Mouse (Mus musculus): Measurements from ENCODE around the gene Ift122. TPM values are rescaled to one million over a fixed set of nuclear protein-coding genes. Genes with fewer than 3 reads are reported as not detected.
"Not testable (repeated sequence)": the region's sequence is repeated elsewhere in the genome, so short reads cannot be mapped to it uniquely, and the experiment has no call there.

Gene Ift122
- polyA plus RNA-seq, 1 experiment from 2014 or later = 36.8 TPM

DNA sequence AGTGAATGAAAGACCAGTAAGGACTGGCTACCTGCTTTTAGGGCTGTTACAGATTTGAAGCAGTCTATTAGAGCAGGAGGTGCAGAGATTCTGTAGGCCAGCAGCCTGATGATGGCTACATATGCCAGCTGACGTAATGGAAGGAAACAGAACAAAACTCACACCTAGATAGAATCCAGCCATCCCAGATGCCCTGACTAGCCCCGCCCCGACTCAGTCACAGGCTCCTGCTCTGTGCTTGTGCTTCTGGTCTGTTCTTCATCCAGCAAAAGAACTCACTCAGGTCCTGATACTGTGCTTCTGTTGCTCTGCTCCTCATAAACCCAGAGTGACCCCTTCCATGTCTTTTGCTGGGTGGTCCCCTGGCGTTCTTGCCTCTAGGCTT, 3.1 kb downstream of the Ift122 start:
- no peak overlapping the region for H3K27ac ChIP-seq (ENCODE audit: low read length)
- H3K4me3 ChIP-seq (ENCODE audit: low read depth, low read length) = no peak overlapping the region
- no peak for ATAC-seq
- 76% methylated on average over 4 of the region's 4 CpGs for WGBS
- no peak overlapping the region for H3K9ac ChIP-seq (ENCODE audit: low read depth, low read length)
- H3K9me3 ChIP-seq (replicated peaks; ENCODE audit: control insufficient read depth, low read length, poor library complexity, severe bottlenecking) = no peaks in the 10 kb centered on the region
- no peak overlapping the region for H3K4me2 ChIP-seq (ENCODE audit: low read length)
- H3K4me1 ChIP-seq (ENCODE audit: control insufficient read depth, insufficient read depth, low read length) = peaks cover 11% of the 10 kb centered on the region
- no peaks in the 10 kb centered on the region for H3K36me3 ChIP-seq (ENCODE audit: control insufficient read depth, insufficient read depth, low read length)
- no peaks in the 10 kb centered on the region for H3K27me3 ChIP-seq (ENCODE audit: control insufficient read depth, insufficient read depth, low read depth, low read length)

GRCm38 (mm10) chr6:115859258-115859657, 6.0 kb downstream of the Ift122 start:
- Histone ChIP-seq H3K9ac (ENCODE audit: low read depth, low read length) (no peak overlapping the region), H3K9me3 (replicated peaks; ENCODE audit: control insufficient read depth, low read length, poor library complexity, severe bottlenecking) (no peaks in the 10 kb centered on the region), H3K36me3 (ENCODE audit: control insufficient read depth, insufficient read depth, low read length) (no peaks in the 10 kb centered on the region; the same call in 1 of the 2 replicates), H3K27me3 (ENCODE audit: control insufficient read depth, insufficient read depth, low read depth, low read length) (no peaks in the 10 kb centered on the region), H3K4me3 (ENCODE audit: low read depth, low read length) (no peak overlapping the region), H3K27ac (ENCODE audit: low read length) (no peak overlapping the region), H3K4me1 (ENCODE audit: control insufficient read depth, insufficient read depth, low read length) (peaks cover 2% of the 10 kb centered on the region), H3K4me2 (ENCODE audit: low read length) (no peak overlapping the region)
- ATAC-seq = no peak
- WGBS = 66% methylated on average over 4 of the region's 4 CpGs

- H3K4me3 ChIP-seq (ENCODE audit: low read depth, low read length) = no peak overlapping the region
- 84% methylated on average over 7 of the region's 7 CpGs for WGBS
- H3K4me2 ChIP-seq (ENCODE audit: low read length) = no peak overlapping the region
- no peak for ATAC-seq
- H3K9me3 ChIP-seq (replicated peaks; ENCODE audit: control insufficient read depth, low read length, poor library complexity, severe bottlenecking) = no peaks in the 10 kb centered on the region
- peaks cover 2% of the 10 kb centered on the region for H3K4me1 ChIP-seq (ENCODE audit: control insufficient read depth, insufficient read depth, low read length)
- H3K27me3 ChIP-seq (ENCODE audit: control insufficient read depth, insufficient read depth, low read depth, low read length) = no peaks in the 10 kb centered on the region
- H3K27ac ChIP-seq (ENCODE audit: low read length) = no peak overlapping the region
- H3K36me3 ChIP-seq (ENCODE audit: control insufficient read depth, insufficient read depth, low read length) = no peaks in the 10 kb centered on the region; the same call in 1 of the 2 replicates
- no peak overlapping the region for H3K9ac ChIP-seq (ENCODE audit: low read depth, low read length)
Measured at GRCm38 (mm10) chr6:115860027-115860556, 6.8 kb downstream of the Ift122 start.

GRCm38 (mm10) chr6:115863340-115863841, 10.1 kb downstream of the Ift122 start:
- no peak overlapping the region for H3K9ac ChIP-seq (ENCODE audit: low read depth, low read length)
- no peak overlapping the region for H3K4me3 ChIP-seq (ENCODE audit: low read depth, low read length)
- no peaks in the 10 kb centered on the region for H3K4me1 ChIP-seq (ENCODE audit: control insufficient read depth, insufficient read depth, low read length)
- H3K4me2 ChIP-seq (ENCODE audit: low read length) = no peak overlapping the region
- no peak overlapping the region for H3K27ac ChIP-seq (ENCODE audit: low read length)
- no peaks in the 10 kb centered on the region; the same call in 1 of the 2 replicates for H3K36me3 ChIP-seq (ENCODE audit: control insufficient read depth, insufficient read depth, low read length)
- ATAC-seq = no peak
- H3K27me3 ChIP-seq (ENCODE audit: control insufficient read depth, insufficient read depth, low read depth, low read length) = no peaks in the 10 kb centered on the region
- no peaks in the 10 kb centered on the region for H3K9me3 ChIP-seq (replicated peaks; ENCODE audit: control insufficient read depth, low read length, poor library complexity, severe bottlenecking)
- 74% methylated on average over 7 of the region's 7 CpGs for WGBS

GRCm38 (mm10) chr6:115865246-115865645, 12.0 kb downstream of the Ift122 start:
- H3K9me3 ChIP-seq (replicated peaks; ENCODE audit: control insufficient read depth, low read length, poor library complexity, severe bottlenecking) = no peaks in the 10 kb centered on the region
- H3K27ac ChIP-seq (ENCODE audit: low read length) = no peak overlapping the region
- H3K4me3 ChIP-seq (ENCODE audit: low read depth, low read length) = no peak overlapping the region
- H3K36me3 ChIP-seq (ENCODE audit: control insufficient read depth, insufficient read depth, low read length) = no peaks in the 10 kb centered on the region; the same call in 1 of the 2 replicates
- no peak overlapping the region for H3K4me2 ChIP-seq (ENCODE audit: low read length)
- H3K4me1 ChIP-seq (ENCODE audit: control insufficient read depth, insufficient read depth, low read length) = no peaks in the 10 kb centered on the region
- no peak for ATAC-seq
- H3K27me3 ChIP-seq (ENCODE audit: control insufficient read depth, insufficient read depth, low read depth, low read length) = no peaks in the 10 kb centered on the region
- no peak overlapping the region for H3K9ac ChIP-seq (ENCODE audit: low read depth, low read length)
- 95% methylated on average over 4 of the region's 4 CpGs for WGBS

- not testable (repeated sequence) for H3K27me3 ChIP-seq (ENCODE audit: control insufficient read depth, insufficient read depth, low read depth, low read length); H3K9me3 ChIP-seq (replicated peaks; ENCODE audit: control insufficient read depth, low read length, poor library complexity, severe bottlenecking); H3K4me3 ChIP-seq (ENCODE audit: low read depth, low read length); H3K36me3 ChIP-seq (ENCODE audit: control insufficient read depth, insufficient read depth, low read length); H3K9ac ChIP-seq (ENCODE audit: low read depth, low read length); H3K4me2 ChIP-seq (ENCODE audit: low read length); H3K27ac ChIP-seq (ENCODE audit: low read length); ATAC-seq; H3K4me1 ChIP-seq (ENCODE audit: control insufficient read depth, insufficient read depth, low read length)
- WGBS = no CpG with 5 or more reads among the region's 3 CpGs
Measured at GRCm38 (mm10) chr6:115867157-115867556, 13.9 kb downstream of the Ift122 start.

DNA sequence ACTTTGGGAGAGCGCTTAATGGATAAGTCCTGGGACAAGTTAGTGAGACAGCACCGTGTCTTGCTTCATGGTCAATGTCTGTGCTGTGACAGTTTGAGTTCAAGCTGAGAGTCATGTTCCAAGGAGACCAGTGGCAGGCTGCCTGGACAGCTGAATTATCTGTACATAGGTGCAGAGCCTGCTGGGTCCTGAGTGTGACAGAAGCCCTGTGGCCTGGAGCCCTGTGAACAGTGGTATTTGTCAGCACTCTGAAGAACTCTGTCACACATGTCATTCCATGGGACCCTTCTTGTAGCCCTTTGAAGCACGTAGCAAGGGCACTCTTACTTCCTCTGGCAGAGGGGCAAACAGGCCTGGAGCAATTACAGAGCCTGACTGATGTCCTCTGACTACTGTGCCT, 18.0 kb downstream of the Ift122 start:
- not testable (repeated sequence) for H3K27me3 ChIP-seq (ENCODE audit: control insufficient read depth, insufficient read depth, low read depth, low read length); H3K36me3 ChIP-seq (ENCODE audit: control insufficient read depth, insufficient read depth, low read length); H3K4me1 ChIP-seq (ENCODE audit: control insufficient read depth, insufficient read depth, low read length); H3K4me2 ChIP-seq (ENCODE audit: low read length); ATAC-seq; H3K9me3 ChIP-seq (replicated peaks; ENCODE audit: control insufficient read depth, low read length, poor library complexity, severe bottlenecking); H3K27ac ChIP-seq (ENCODE audit: low read length); H3K4me3 ChIP-seq (ENCODE audit: low read depth, low read length); H3K9ac ChIP-seq (ENCODE audit: low read depth, low read length)
- WGBS = no CpG with 5 or more reads among the region's 3 CpGs

DNA sequence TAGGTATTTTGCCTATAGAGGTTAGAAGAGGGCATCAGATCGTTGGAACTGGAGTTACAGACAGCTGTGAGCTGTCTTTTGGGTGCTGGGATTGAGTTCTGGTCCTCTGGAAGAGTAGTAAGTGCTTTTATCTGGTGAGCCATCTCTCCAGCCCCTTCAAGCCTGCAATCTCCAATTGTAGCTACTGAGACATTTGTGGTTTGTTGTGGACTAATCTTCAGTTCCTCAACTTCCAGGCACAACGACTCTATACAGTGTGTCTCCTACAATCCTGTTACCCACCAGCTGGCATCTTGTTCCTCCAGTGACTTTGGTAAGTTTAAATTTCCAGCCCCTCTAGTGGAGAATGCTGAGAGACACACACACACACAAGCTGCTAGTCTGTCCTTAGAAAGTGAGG, 24.0 kb downstream of the Ift122 start:
- Histone ChIP-seq H3K9ac (ENCODE audit: low read depth, low read length) (no peak overlapping the region), H3K9me3 (replicated peaks; ENCODE audit: control insufficient read depth, low read length, poor library complexity, severe bottlenecking) (no peaks in the 10 kb centered on the region), H3K4me3 (ENCODE audit: low read depth, low read length) (no peak overlapping the region), H3K4me1 (ENCODE audit: control insufficient read depth, insufficient read depth, low read length) (no peaks in the 10 kb centered on the region), H3K27ac (ENCODE audit: low read length) (no peak overlapping the region), H3K36me3 (ENCODE audit: control insufficient read depth, insufficient read depth, low read length) (peaks cover 14% of the 10 kb centered on the region; the same call in 1 of the 2 replicates), H3K27me3 (ENCODE audit: control insufficient read depth, insufficient read depth, low read depth, low read length) (no peaks in the 10 kb centered on the region), H3K4me2 (ENCODE audit: low read length) (no peak overlapping the region)
- 93% methylated on average over 2 of the region's 2 CpGs for WGBS
- ATAC-seq = no peak

GRCm38 (mm10) chr6:115878694-115879093, 25.4 kb downstream of the Ift122 start:
- no peaks in the 10 kb centered on the region for H3K4me1 ChIP-seq (ENCODE audit: control insufficient read depth, insufficient read depth, low read length)
- H3K4me2 ChIP-seq (ENCODE audit: low read length) = no peak overlapping the region
- H3K9ac ChIP-seq (ENCODE audit: low read depth, low read length) = no peak overlapping the region
- no peak for ATAC-seq
- H3K36me3 ChIP-seq (ENCODE audit: control insufficient read depth, insufficient read depth, low read length) = peaks cover 14% of the 10 kb centered on the region
- H3K9me3 ChIP-seq (replicated peaks; ENCODE audit: control insufficient read depth, low read length, poor library complexity, severe bottlenecking) = no peaks in the 10 kb centered on the region
- H3K27me3 ChIP-seq (ENCODE audit: control insufficient read depth, insufficient read depth, low read depth, low read length) = no peaks in the 10 kb centered on the region
- WGBS = 91% methylated on average over 6 of the region's 6 CpGs
- no peak overlapping the region for H3K27ac ChIP-seq (ENCODE audit: low read length)
- H3K4me3 ChIP-seq (ENCODE audit: low read depth, low read length) = no peak overlapping the region
